Mouse (Mus musculus): Measurements from ENCODE around the gene Tcirg1.

DNA sequence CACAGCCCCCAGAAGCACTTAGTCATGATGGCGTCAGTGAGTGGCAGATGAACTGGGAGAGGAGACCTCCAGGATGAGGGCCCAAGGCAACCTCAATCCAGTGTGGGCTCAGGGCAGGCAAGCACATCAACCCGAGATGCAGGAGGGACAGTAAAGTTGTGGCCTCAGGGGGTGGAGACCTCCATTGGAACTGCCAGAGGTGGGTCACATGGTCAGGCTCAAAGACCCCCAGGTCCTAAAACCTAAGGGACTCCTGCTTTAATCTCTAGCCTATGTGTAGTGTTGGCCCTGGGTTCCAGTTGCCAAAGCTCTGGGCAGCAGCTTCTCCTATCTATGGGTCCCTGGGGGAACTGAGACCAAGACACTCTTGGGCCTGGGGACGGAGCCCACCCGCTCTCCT is 21.8 kb upstream of the Tcirg1 start:
- TF ChIP-seq CTCF (IDR thresholded peaks at IDR 0.05; ENCODE audit: low read depth) (no peak), EP300 (IDR thresholded peaks at IDR 0.05; ENCODE audit: low read depth) (no peak)
